In genomic region chr2:126394924-126395323, GRCm38 (mm10) we compare ENCODE assay signal across 21 mouse cellular contexts.
DNase-seq lines count a peak whose midpoint lies in the region; ATAC-seq lines count a peak whose summit lies in the region.
"Had no signal": no experiment of that assay in that cellular context is flagged by ENCODE, and none has a peak within 500 bp of the region (broad histone marks: within the 10 kb centered on the region; RNA-seq: fewer than 3 reads in every experiment).

No protein-coding gene starts in this region.

- ATAC-seq in inflammation-experienced regulatory T-cells, adult 6 months: no peak
- ATAC-seq: activated CD4-positive, CD25-positive, alpha-beta regulatory T cell, adult 4 months; CD4-positive, CD25-positive, alpha-beta regulatory T cell, adult 4 months; forebrain, embryonic 13.5 days; forebrain, embryonic 15.5 days; forebrain, postnatal 0 days; Patski had no signal

- peak; percentile 5 for DNase-seq in embryo, embryonic 10.5 days (ENCODE audit: low spot score)
- DNase-seq in embryo, embryonic 10 days (ENCODE audit: low spot score): no peak
- peak; percentile 17 for DNase-seq in lung, postnatal 10 days
- DNase-seq in lung, postnatal 14 days: no peak
- DNase-seq in mesoderm, embryonic 11.5 days (ENCODE audit: low read depth, low spot score): peak; percentile 8
- DNase-seq in kidney, adult 18-20 months: no peak
- DNase-seq: adrenal gland, adult 8-10 months; adrenal gland, postnatal 14 days; adrenal gland, postnatal 36 days; cerebellum, adult 11-12 months; cerebellum, adult 2 months; cerebellum, adult 9-10 months; cerebellum, postnatal 10 days; cerebellum, postnatal 25 days; forebrain, postnatal 0 days had no signal

Comparison
In these comparisons a context has a peak if more than half of its experiments do, and no peak if none do; other contexts are left out.
1. DNase-seq: peak in embryo, embryonic 10.5 days (single experiment), lung, postnatal 10 days (single experiment) and mesoderm, embryonic 11.5 days (single experiment); none in embryo, embryonic 10 days (single experiment), lung, postnatal 14 days (single experiment) and kidney, adult 18-20 months (single experiment).